Mouse (Mus musculus): ENCODE measurements around the gene Rerg.

DNA sequence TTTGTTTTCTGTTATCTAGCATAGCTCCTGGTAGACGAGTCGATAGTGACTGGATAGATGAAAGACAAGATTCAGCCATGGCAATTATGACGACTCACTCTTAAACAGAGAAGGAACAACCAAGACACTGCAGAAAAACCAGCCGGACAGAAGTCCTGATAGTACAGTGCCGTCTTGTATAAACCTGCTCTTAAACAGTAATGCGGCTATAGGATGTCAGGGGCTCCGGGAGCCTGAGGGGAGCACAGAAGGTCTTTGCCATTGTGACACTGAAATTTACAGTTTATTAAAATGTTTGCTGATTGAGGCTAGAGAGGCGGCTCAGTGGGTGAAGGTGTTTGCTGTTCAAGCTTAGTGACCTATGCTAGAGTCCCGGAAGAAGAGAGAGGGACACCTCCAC is 98.8 kb downstream of the Rerg start:
- no peak for TF ChIP-seq POLR2A (IDR thresholded peaks at IDR 0.05; ENCODE audit: extremely low read depth, insufficient read depth, low read length)
- TF ChIP-seq CTCF (IDR thresholded peaks at IDR 0.05; ENCODE audit: extremely low read depth, insufficient read depth, low read length): no peak

Data from cortical plate, adult 2 months (tissue).